Mouse (Mus musculus) lung, adult 2 months (tissue): ENCODE data around the gene Itga10.

Source experiments
- CTCF ChIP-seq: fragments of 200-500 bp; IDR thresholded peaks from 2 replicates; pipeline ENCODE4 v1.5.1; 2011; ENCODE audit warnings: mild to moderate bottlenecking, low read length, control low read depth; ENCODE audit not compliant: insufficient read depth
- POLR2A ChIP-seq: fragments of 200-500 bp; IDR thresholded peaks from 2 replicates; pipeline ENCODE4 v1.6.1; 2011; ENCODE audit warnings: low read depth, mild to moderate bottlenecking, control low read depth, low read length, borderline replicate concordance; ENCODE audit errors: extremely low read depth

DNA sequence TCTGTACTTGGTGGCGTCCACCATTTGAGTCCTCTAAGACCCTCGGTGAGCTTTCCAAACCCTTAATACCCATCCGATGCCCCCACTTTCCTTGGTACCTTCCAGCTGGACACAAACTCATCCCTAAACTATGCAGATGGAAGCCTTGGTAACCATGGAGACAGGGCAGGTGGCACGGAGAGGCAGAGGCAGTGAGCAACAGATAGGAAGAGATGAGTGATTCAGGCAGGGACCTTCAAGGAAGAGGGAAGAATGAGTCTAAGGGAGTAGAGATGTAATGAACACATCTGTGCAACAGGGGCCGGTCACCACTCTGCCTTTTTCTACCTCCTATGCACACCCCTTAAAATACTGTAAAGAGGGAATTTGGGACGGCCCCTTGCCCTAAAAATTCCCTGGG lies 49.7 kb upstream of the Itga10 start:
- TF ChIP-seq CTCF (no peak), POLR2A (no peak)
